Comparison of ENCODE assay signal across 10 mouse cellular contexts in the genomic region with DNA sequence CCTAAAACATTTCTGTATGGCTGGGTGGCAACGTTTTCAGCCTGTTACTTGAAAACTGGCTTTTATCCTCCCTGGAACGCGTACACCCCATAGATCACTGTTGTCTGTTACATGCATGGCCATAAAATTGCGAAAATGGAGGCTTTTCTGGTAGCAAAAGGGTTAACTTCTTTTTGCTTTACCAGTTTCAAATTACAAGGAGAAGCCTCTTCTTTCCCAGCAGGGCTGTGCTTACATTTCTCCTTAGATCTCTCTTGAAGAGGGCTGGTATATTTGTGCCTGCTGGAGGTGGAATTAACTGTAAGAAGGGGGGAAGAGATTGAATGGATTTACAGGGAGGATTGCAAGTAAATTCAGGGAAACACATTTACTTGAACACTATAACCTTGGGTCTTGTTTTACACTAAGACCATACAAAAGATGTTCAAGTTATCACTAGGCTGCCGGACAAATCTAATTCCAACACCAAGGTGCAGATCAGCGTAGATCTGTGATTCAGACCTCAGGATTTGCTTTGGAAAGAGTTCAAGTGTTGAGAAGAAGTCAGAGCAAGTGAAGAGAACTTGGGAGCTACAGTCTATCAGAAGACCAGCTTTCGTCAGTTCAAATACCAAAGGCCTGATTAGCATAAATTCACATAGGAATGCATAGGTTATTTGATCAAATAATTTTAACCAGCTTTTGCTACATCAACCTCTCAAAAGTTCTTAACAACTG. TPM values are rescaled to one million over a fixed set of nuclear protein-coding genes. Genes with fewer than 3 reads are reported as not detected.
DNase-seq lines count a peak whose midpoint lies in the region; ATAC-seq lines count a peak whose summit lies in the region.
"Had no signal": no experiment of that assay in that cellular context is flagged by ENCODE, and none has a peak within 500 bp of the region (broad histone marks: within the 10 kb centered on the region; RNA-seq: fewer than 3 reads in every experiment).

A gene (plus strand): TSS at position 236 of the 717 bp plus-strand sequence.

- intact Hi-C loops in left cerebral cortex, postnatal 25 days (cut with DNase I) = no loop called here

- H3K27me3 ChIP-seq in kidney, embryonic 15.5 days = no peaks in the 10 kb centered on the region
- H3K27me3 ChIP-seq in embryonic facial prominence, embryonic 12.5 days = no peaks in the 10 kb centered on the region
- no peaks in the 10 kb centered on the region for H3K27me3 ChIP-seq in limb, embryonic 11.5 days (ENCODE audit: control insufficient read depth, insufficient read depth, low read length)
- no peaks in the 10 kb centered on the region for H3K27me3 ChIP-seq in neural tube, embryonic 14.5 days (ENCODE audit: control insufficient read depth, insufficient read depth, low read length)

- no peak for DNase-seq in kidney, adult 18-20 months
- no peak for DNase-seq in limb, embryonic 11.5 days (ENCODE audit: low spot score)
- DNase-seq in adrenal gland, postnatal 10 days = no peak
- no peak for DNase-seq in layer of hippocampus, adult 11-12 months (ENCODE audit: low spot score)
- no peak for DNase-seq in left cerebral cortex, postnatal 25 days (ENCODE audit: low spot score in 2 of 2)

- no peak within 1 kb of the TSS for H3K27ac ChIP-seq in kidney, embryonic 15.5 days
- H3K27ac ChIP-seq in embryonic facial prominence, embryonic 12.5 days = peak within 1 kb of the TSS; percentile 12; the same call in 1 of the 2 replicates
- no peak within 1 kb of the TSS for H3K27ac ChIP-seq in limb, embryonic 11.5 days (replicated peaks; ENCODE audit: low read depth, low read length)
- H3K27ac ChIP-seq in neural tube, embryonic 14.5 days (ENCODE audit: low read depth, low read length) = no peak within 1 kb of the TSS

- H3K4me2 ChIP-seq in kidney, embryonic 15.5 days = peak within 1 kb of the TSS; percentile 15
- peak within 1 kb of the TSS; percentile 49 for H3K4me2 ChIP-seq in embryonic facial prominence, embryonic 12.5 days (replicated peaks)
- H3K4me2 ChIP-seq in limb, embryonic 11.5 days (ENCODE audit: low read depth, severe bottlenecking) = peak within 1 kb of the TSS; percentile 37
- H3K4me2 ChIP-seq in neural tube, embryonic 14.5 days (ENCODE audit: low read depth, low read length) = no peak within 1 kb of the TSS

- peaks cover 3% of the 10 kb centered on the region for H3K4me1 ChIP-seq in kidney, embryonic 15.5 days
- peaks cover 8% of the 10 kb centered on the region; the same call in 1 of the 2 replicates for H3K4me1 ChIP-seq in embryonic facial prominence, embryonic 12.5 days
- peaks cover 6% of the 10 kb centered on the region; the same call in 1 of the 2 replicates for H3K4me1 ChIP-seq in limb, embryonic 11.5 days (ENCODE audit: control insufficient read depth, insufficient read depth, low read length)
- H3K4me1 ChIP-seq in neural tube, embryonic 14.5 days (ENCODE audit: control insufficient read depth, insufficient read depth, low read length) = no peaks in the 10 kb centered on the region

- H3K4me3 ChIP-seq in kidney, embryonic 15.5 days (replicated peaks) = peak within 1 kb of the TSS; percentile 6; the same call in 1 of the 2 replicates
- H3K4me3 ChIP-seq in embryonic facial prominence, embryonic 12.5 days = peak within 1 kb of the TSS; percentile 38
- peak within 1 kb of the TSS; percentile 17; the same call in 1 of the 2 replicates for H3K4me3 ChIP-seq in limb, embryonic 11.5 days (ENCODE audit: low read depth, low read length)
- peak within 1 kb of the TSS; percentile 3; the same call in 1 of the 2 replicates for H3K4me3 ChIP-seq in neural tube, embryonic 14.5 days (ENCODE audit: low read depth, low read length)

- 21% methylated on average over 7 of the region's 7 CpGs for WGBS in kidney, embryonic 15.5 days
- 4% methylated on average over 7 of the region's 7 CpGs for WGBS in embryonic facial prominence, embryonic 12.5 days
- 7% methylated on average over 7 of the region's 7 CpGs for WGBS in limb, embryonic 11.5 days
- WGBS in neural tube, embryonic 14.5 days = 33% methylated on average over 7 of the region's 7 CpGs

- no peak within 1 kb of the TSS for H3K9ac ChIP-seq in kidney, embryonic 15.5 days
- H3K9ac ChIP-seq in embryonic facial prominence, embryonic 12.5 days = peak within 1 kb of the TSS; percentile 44
- H3K9ac ChIP-seq in limb, embryonic 11.5 days (ENCODE audit: low read length) = no peak within 1 kb of the TSS
- H3K9ac ChIP-seq in neural tube, embryonic 14.5 days (replicated peaks; ENCODE audit: low read depth, low read length) = no peak within 1 kb of the TSS

- no peaks in the 10 kb centered on the region for H3K9me3 ChIP-seq in kidney, embryonic 15.5 days (replicated peaks)
- no peaks in the 10 kb centered on the region for H3K9me3 ChIP-seq in embryonic facial prominence, embryonic 12.5 days
- no peaks in the 10 kb centered on the region for H3K9me3 ChIP-seq in limb, embryonic 11.5 days (ENCODE audit: control insufficient read depth, low read length)
- no peaks in the 10 kb centered on the region for H3K9me3 ChIP-seq in neural tube, embryonic 14.5 days (ENCODE audit: control insufficient read depth, low read length)
- H3K9me3 ChIP-seq: G1E had no signal

- no peak for ATAC-seq in kidney, embryonic 15.5 days (replicated peaks; ENCODE audit: low FRiP score)
- ATAC-seq in embryonic facial prominence, embryonic 12.5 days (ENCODE audit: insufficient number of reproducible peaks, insufficient read depth, low FRiP score, low TSS enrichment) = no peak
- ATAC-seq in limb, embryonic 11.5 days (ENCODE audit: insufficient number of reproducible peaks, low FRiP score, low TSS enrichment, low read depth) = 0 out of 2 replicates have a peak, but pooled peaks have one; percentile 44
- ATAC-seq in neural tube, embryonic 14.5 days (ENCODE audit: low read depth) = no peak

- H3K36me3 ChIP-seq in kidney, embryonic 15.5 days = no peaks in the 10 kb centered on the region
- H3K36me3 ChIP-seq in embryonic facial prominence, embryonic 12.5 days = no peaks in the 10 kb centered on the region
- H3K36me3 ChIP-seq in limb, embryonic 11.5 days (ENCODE audit: control insufficient read depth, insufficient read depth, low read length) = no peaks in the 10 kb centered on the region
- no peaks in the 10 kb centered on the region for H3K36me3 ChIP-seq in neural tube, embryonic 14.5 days (ENCODE audit: control insufficient read depth, insufficient read depth, low read length)
- H3K36me3 ChIP-seq: G1E had no signal

RNA-seq across cellular contexts. Expression of the gene that starts here (rescaled TPM):
- 1.9 and 2.0 TPM in 2 replicates for polyA plus RNA-seq in kidney, embryonic 15.5 days (2015; fragmentation: Nextera tagmentation; extraction: Ambion mirVana)
- 6.4 and 8.0 TPM in 2 replicates for polyA plus RNA-seq in embryonic facial prominence, embryonic 12.5 days (2016; fragmentation: Nextera tagmentation; extraction: Ambion mirVana)
- 5.6 and 7.1 TPM in 2 replicates for polyA plus RNA-seq in limb, embryonic 11.5 days (2014; fragmentation: Nextera tagmentation; extraction: Ambion mirVana)
- polyA plus RNA-seq in neural tube, embryonic 14.5 days (2014; fragmentation: Nextera tagmentation; extraction: Ambion mirVana) = 0.28 and 4.6 TPM in 2 replicates
- total RNA-seq in adrenal gland, postnatal 10 days (2021) = 1 to 10 TPM; 6.4 to 7.8 TPM
- total RNA-seq in left cerebral cortex, postnatal 25 days (2021) = 1 to 10 TPM; 1.3 TPM
- total RNA-seq: granulocyte monocyte progenitor cell, adult 5-6 weeks had no signal
- polyA plus RNA-seq: G1E had no signal
